Mouse (Mus musculus): Measurements from ENCODE around the gene Rif1. TPM values are rescaled to one million over a fixed set of nuclear protein-coding genes. Genes with fewer than 3 reads are reported as not detected.

The Rif1 gene
- polyA plus RNA-seq, 1 experiment from 2014 or later: 64.2 TPM

DNA sequence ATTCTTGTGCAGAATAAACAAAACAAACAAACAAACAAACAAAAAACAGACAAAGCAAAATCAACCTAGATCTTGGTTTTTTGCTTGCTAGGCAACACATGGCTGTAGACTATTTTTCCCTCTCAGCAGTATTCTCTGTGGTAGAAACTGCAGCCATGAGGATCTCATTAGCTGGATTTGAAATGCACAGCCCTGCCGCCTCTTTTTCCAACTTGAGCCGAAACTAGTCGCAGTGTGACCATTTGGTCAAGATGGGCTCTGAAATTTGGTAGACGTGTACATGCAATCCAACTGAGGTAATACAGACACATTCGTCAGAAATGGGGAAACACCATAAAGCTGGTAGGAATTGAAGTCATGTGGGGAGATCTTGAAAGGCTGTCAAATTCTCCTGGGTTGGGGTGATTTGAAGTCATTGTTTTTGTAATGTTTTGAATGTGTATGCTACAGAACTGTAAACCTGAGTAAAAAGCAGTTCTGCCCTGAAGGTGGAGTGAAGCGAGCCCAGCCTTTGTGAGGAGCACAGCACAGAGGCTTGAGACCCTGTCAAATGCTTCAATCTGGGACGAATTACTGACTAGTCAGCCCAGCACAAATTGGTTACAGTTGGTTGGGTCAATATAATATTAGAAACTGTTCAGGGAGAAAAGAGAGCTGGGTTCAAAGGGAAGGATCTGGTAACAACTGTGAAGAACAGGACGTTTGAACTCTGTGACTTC is 33.4 kb upstream of the Rif1 start:
- no peak overlapping the region for H3K27ac ChIP-seq (ENCODE audit: low read depth, low read length)

GRCm38 (mm10) chr2:52042132-52042531 is 30.5 kb upstream of the Rif1 start:
- peak; percentile 90 for ATAC-seq (ENCODE audit: low FRiP score, low TSS enrichment)
- Histone ChIP-seq H3K9me3 (ENCODE audit: control insufficient read depth, low read length) (no peaks in the 10 kb centered on the region), H3K27ac (ENCODE audit: low read depth, low read length) (no peak overlapping the region), H3K9ac (ENCODE audit: low read depth, low read length) (no peak overlapping the region), H3K4me2 (replicated peaks; ENCODE audit: low read depth, low read length) (no peak overlapping the region), H3K4me3 (ENCODE audit: low read length) (no peak overlapping the region), H3K27me3 (ENCODE audit: control insufficient read depth, insufficient read depth, low read length) (no peaks in the 10 kb centered on the region), H3K4me1 (ENCODE audit: control insufficient read depth, insufficient read depth, low read length) (no peaks in the 10 kb centered on the region), H3K36me3 (ENCODE audit: control insufficient read depth, insufficient read depth, low read length) (0 out of 2 replicates have a peak, but pooled peaks cover 2% of the 10 kb centered on the region)
- 51% methylated on average over 3 of the region's 3 CpGs for WGBS

More for the DNA sequence above, 33.4 kb upstream of the Rif1 start:
- H3K4me2 ChIP-seq (replicated peaks; ENCODE audit: low read depth, low read length): peak overlapping the region; percentile 23; the same call in 1 of the 2 replicates
- no peaks in the 10 kb centered on the region for H3K27me3 ChIP-seq (ENCODE audit: control insufficient read depth, insufficient read depth, low read length)
- no peaks in the 10 kb centered on the region for H3K4me1 ChIP-seq (ENCODE audit: control insufficient read depth, insufficient read depth, low read length)
- no peak overlapping the region for H3K9ac ChIP-seq (ENCODE audit: low read depth, low read length)
- no peak for ATAC-seq (ENCODE audit: low FRiP score, low TSS enrichment)
- H3K36me3 ChIP-seq (ENCODE audit: control insufficient read depth, insufficient read depth, low read length): no peaks in the 10 kb centered on the region
- 41% methylated on average over 8 of the region's 8 CpGs for WGBS
- no peak overlapping the region for H3K4me3 ChIP-seq (ENCODE audit: low read length)
- no peaks in the 10 kb centered on the region for H3K9me3 ChIP-seq (ENCODE audit: control insufficient read depth, low read length)

- 75% methylated on average over 5 of the region's 5 CpGs for WGBS
- no peak for ATAC-seq (ENCODE audit: low FRiP score, low TSS enrichment)
- no peaks in the 10 kb centered on the region for H3K4me1 ChIP-seq (ENCODE audit: control insufficient read depth, insufficient read depth, low read length)
Observed at GRCm38 (mm10) chr2:52042714-52043113, 29.9 kb upstream of the Rif1 start.

GRCm38 (mm10) chr2:52043485-52043884 is 29.1 kb upstream of the Rif1 start:
- H3K4me2 ChIP-seq (replicated peaks; ENCODE audit: low read depth, low read length): no peak overlapping the region
- H3K27ac ChIP-seq (ENCODE audit: low read depth, low read length): no peak overlapping the region
- H3K9me3 ChIP-seq (ENCODE audit: control insufficient read depth, low read length): no peaks in the 10 kb centered on the region
- H3K4me3 ChIP-seq (ENCODE audit: low read length): no peak overlapping the region
- no peak overlapping the region for H3K9ac ChIP-seq (ENCODE audit: low read depth, low read length)
- no peaks in the 10 kb centered on the region for H3K27me3 ChIP-seq (ENCODE audit: control insufficient read depth, insufficient read depth, low read length)
- WGBS: 86% methylated on average over 11 of the region's 11 CpGs
- ATAC-seq (ENCODE audit: low FRiP score, low TSS enrichment): no peak
- H3K36me3 ChIP-seq (ENCODE audit: control insufficient read depth, insufficient read depth, low read length): 0 out of 2 replicates have a peak, but pooled peaks cover 2% of the 10 kb centered on the region
- no peaks in the 10 kb centered on the region for H3K4me1 ChIP-seq (ENCODE audit: control insufficient read depth, insufficient read depth, low read length)

More at GRCm38 (mm10) chr2:52042714-52043113, 29.9 kb upstream of the Rif1 start:
- H3K27me3 ChIP-seq (ENCODE audit: control insufficient read depth, insufficient read depth, low read length): no peaks in the 10 kb centered on the region
- H3K4me3 ChIP-seq (ENCODE audit: low read length): no peak overlapping the region
- peak overlapping the region; percentile 37; the same call in 1 of the 2 replicates for H3K27ac ChIP-seq (ENCODE audit: low read depth, low read length)
- no peak overlapping the region for H3K9ac ChIP-seq (ENCODE audit: low read depth, low read length)
- H3K36me3 ChIP-seq (ENCODE audit: control insufficient read depth, insufficient read depth, low read length): 0 out of 2 replicates have a peak, but pooled peaks cover 2% of the 10 kb centered on the region
- no peak overlapping the region for H3K4me2 ChIP-seq (replicated peaks; ENCODE audit: low read depth, low read length)
- H3K9me3 ChIP-seq (ENCODE audit: control insufficient read depth, low read length): no peaks in the 10 kb centered on the region

DNA sequence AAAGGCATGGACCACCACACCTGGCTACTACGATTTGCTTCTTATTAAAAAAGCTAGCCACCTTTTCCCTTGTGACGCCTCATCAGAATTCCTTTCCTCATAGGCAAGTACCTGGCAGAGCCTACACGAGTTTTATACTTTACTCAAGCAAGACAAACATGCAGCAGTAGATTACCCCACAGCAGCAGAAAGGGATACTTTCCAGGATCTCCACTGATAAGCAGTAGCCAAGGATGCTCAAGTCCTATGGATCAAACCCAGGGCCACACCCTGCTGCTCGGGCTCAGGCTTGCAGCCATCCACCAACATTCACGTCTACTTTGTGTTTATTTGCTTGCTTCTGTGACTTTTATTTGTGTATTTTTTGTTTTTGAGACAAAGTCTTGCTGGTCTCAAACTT is 26.6 kb upstream of the Rif1 start:
- H3K4me2 ChIP-seq (replicated peaks; ENCODE audit: low read depth, low read length): no peak overlapping the region
- 88% methylated on average over 5 of the region's 5 CpGs for WGBS
- H3K36me3 ChIP-seq (ENCODE audit: control insufficient read depth, insufficient read depth, low read length): 0 out of 2 replicates have a peak, but pooled peaks cover 2% of the 10 kb centered on the region
- H3K27me3 ChIP-seq (ENCODE audit: control insufficient read depth, insufficient read depth, low read length): no peaks in the 10 kb centered on the region
- ATAC-seq (ENCODE audit: low FRiP score, low TSS enrichment): no peak
- no peak overlapping the region for H3K4me3 ChIP-seq (ENCODE audit: low read length)
- H3K4me1 ChIP-seq (ENCODE audit: control insufficient read depth, insufficient read depth, low read length): no peaks in the 10 kb centered on the region
- H3K27ac ChIP-seq (ENCODE audit: low read depth, low read length): no peak overlapping the region
- no peak overlapping the region for H3K9ac ChIP-seq (ENCODE audit: low read depth, low read length)
- H3K9me3 ChIP-seq (ENCODE audit: control insufficient read depth, low read length): no peaks in the 10 kb centered on the region

DNA sequence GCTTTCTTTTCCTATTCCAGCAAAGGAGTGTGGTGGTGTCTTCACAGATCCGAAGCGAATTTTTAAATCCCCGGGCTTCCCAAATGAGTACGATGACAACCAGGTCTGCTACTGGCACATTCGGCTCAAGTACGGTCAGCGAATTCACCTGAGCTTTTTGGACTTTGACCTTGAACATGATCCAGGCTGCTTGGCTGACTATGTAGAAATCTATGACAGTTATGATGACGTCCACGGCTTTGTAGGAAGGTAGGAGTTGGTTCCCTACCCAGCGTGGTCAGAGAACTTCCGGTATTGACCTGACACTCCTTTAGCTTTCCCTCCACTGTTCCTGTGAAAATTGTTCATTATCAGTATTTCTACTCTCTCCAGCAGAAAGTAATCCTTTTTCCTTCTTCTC is 21.8 kb upstream of the Rif1 start:
- Histone ChIP-seq H3K4me1 (ENCODE audit: control insufficient read depth, insufficient read depth, low read length) (no peaks in the 10 kb centered on the region), H3K9ac (ENCODE audit: low read depth, low read length) (no peak overlapping the region), H3K4me2 (replicated peaks; ENCODE audit: low read depth, low read length) (no peak overlapping the region), H3K4me3 (ENCODE audit: low read length) (no peak overlapping the region), H3K9me3 (ENCODE audit: control insufficient read depth, low read length) (no peaks in the 10 kb centered on the region), H3K36me3 (ENCODE audit: control insufficient read depth, insufficient read depth, low read length) (peaks cover 2% of the 10 kb centered on the region; the same call in 1 of the 2 replicates), H3K27ac (ENCODE audit: low read depth, low read length) (no peak overlapping the region), H3K27me3 (ENCODE audit: control insufficient read depth, insufficient read depth, low read length) (no peaks in the 10 kb centered on the region)
- 92% methylated on average over 11 of the region's 11 CpGs for WGBS
- no peak for ATAC-seq (ENCODE audit: low FRiP score, low TSS enrichment)

- no peak overlapping the region for H3K27ac ChIP-seq (ENCODE audit: low read depth, low read length)
- H3K36me3 ChIP-seq (ENCODE audit: control insufficient read depth, insufficient read depth, low read length): no peaks in the 10 kb centered on the region; the same call in 1 of the 2 replicates
- no peak overlapping the region for H3K4me3 ChIP-seq (ENCODE audit: low read length)
- H3K4me1 ChIP-seq (ENCODE audit: control insufficient read depth, insufficient read depth, low read length): no peaks in the 10 kb centered on the region
- no peaks in the 10 kb centered on the region for H3K9me3 ChIP-seq (ENCODE audit: control insufficient read depth, low read length)
- ATAC-seq (ENCODE audit: low FRiP score, low TSS enrichment): no peak
- no peak overlapping the region for H3K4me2 ChIP-seq (replicated peaks; ENCODE audit: low read depth, low read length)
- H3K9ac ChIP-seq (ENCODE audit: low read depth, low read length): no peak overlapping the region
- no peaks in the 10 kb centered on the region for H3K27me3 ChIP-seq (ENCODE audit: control insufficient read depth, insufficient read depth, low read length)
- 54% methylated on average over 4 of the region's 4 CpGs for WGBS
Observed at GRCm38 (mm10) chr2:52052335-52052734, 20.3 kb upstream of the Rif1 start.

DNA sequence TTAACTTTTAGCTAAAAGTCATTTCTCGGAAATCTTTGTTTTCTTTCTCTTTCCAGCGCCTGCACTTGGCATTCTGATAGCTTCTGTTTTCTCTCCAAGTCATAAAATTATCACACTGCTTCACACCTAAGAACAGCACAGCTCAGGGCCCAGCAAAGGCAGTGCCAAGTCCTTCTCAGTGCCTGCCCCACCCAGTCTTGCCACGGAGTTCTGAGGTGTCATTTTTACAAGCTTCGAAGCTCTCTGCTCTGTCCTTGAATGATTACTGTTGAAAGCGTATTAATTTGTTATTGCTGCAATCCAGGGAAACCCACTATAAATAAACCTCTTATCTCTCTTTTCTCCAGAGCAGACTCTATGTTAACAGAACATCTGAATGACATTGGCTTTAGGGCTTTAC is 19.1 kb upstream of the Rif1 start:
- 28% methylated on average over 5 of the region's 5 CpGs for WGBS
- Histone ChIP-seq H3K36me3 (ENCODE audit: control insufficient read depth, insufficient read depth, low read length) (no peaks in the 10 kb centered on the region; the same call in 1 of the 2 replicates), H3K9ac (ENCODE audit: low read depth, low read length) (no peak overlapping the region), H3K4me1 (ENCODE audit: control insufficient read depth, insufficient read depth, low read length) (no peaks in the 10 kb centered on the region), H3K4me3 (ENCODE audit: low read length) (no peak overlapping the region), H3K9me3 (ENCODE audit: control insufficient read depth, low read length) (no peaks in the 10 kb centered on the region), H3K27me3 (ENCODE audit: control insufficient read depth, insufficient read depth, low read length) (no peaks in the 10 kb centered on the region), H3K27ac (ENCODE audit: low read depth, low read length) (no peak overlapping the region), H3K4me2 (replicated peaks; ENCODE audit: low read depth, low read length) (no peak overlapping the region)
- ATAC-seq (ENCODE audit: low FRiP score, low TSS enrichment): no peak

GRCm38 (mm10) chr2:52055616-52056015 is 17.0 kb upstream of the Rif1 start:
- ATAC-seq (ENCODE audit: low FRiP score, low TSS enrichment): no peak
- WGBS: 23% methylated on average over 4 of the region's 4 CpGs
- no peak overlapping the region for H3K27ac ChIP-seq (ENCODE audit: low read depth, low read length)
- H3K9me3 ChIP-seq (ENCODE audit: control insufficient read depth, low read length): no peaks in the 10 kb centered on the region
- H3K27me3 ChIP-seq (ENCODE audit: control insufficient read depth, insufficient read depth, low read length): no peaks in the 10 kb centered on the region
- no peaks in the 10 kb centered on the region for H3K4me1 ChIP-seq (ENCODE audit: control insufficient read depth, insufficient read depth, low read length)
- H3K36me3 ChIP-seq (ENCODE audit: control insufficient read depth, insufficient read depth, low read length): no peaks in the 10 kb centered on the region; the same call in 1 of the 2 replicates
- H3K4me2 ChIP-seq (replicated peaks; ENCODE audit: low read depth, low read length): no peak overlapping the region
- H3K4me3 ChIP-seq (ENCODE audit: low read length): no peak overlapping the region
- no peak overlapping the region for H3K9ac ChIP-seq (ENCODE audit: low read depth, low read length)
